Mouse (Mus musculus) regulatory T cell (primary cell): Measurements from ENCODE around the gene Gm27029.
"Not testable (repeated sequence)": the region's sequence is repeated elsewhere in the genome, so short reads cannot be mapped to it uniquely, and the experiment has no call there.

Experiments
- in situ Hi-C: fragments of 300-600 bp; cut with MboI, MseI; formaldehyde crosslinking; loops from one replicate; pipeline ENCODE4 v1.15.1; 2025; ENCODE audit warnings: high pct_unique_total_duplicates

Gene Gm27029

GRCm38 (mm10) chr11:101426165-101426564, 1.6 kb upstream of the Gm27029 start:
- in situ Hi-C loops, result no loop called here

- in situ Hi-C loops, result no loop called here
These were observed 573 bp upstream of the Gm27029 start, which contains the start of the genes Rundc1 and Ptges3l for GRCm38 (mm10) chr11:101424925-101425813. Rundc1 (plus strand) TSS chr11:101425085. Ptges3l (minus strand) TSS chr11:101425333.

- in situ Hi-C loops, result no loop called here
These were observed 4.4 kb downstream of the Gm27029 start for GRCm38 (mm10) chr11:101420148-101420547.

- in situ Hi-C loops, result loop anchor here (5.0 kb wide), 1 partner anchor 87 kb away; the partner anchor contains the start of gene Aoc3
These were observed 5.0 kb downstream of the Gm27029 start for GRCm38 (mm10) chr11:101419610-101420009.

- in situ Hi-C loops, result loop anchor here (5.0 kb wide), 1 partner anchor 87 kb away; the partner anchor contains the start of gene Aoc3
These were observed 5.6 kb downstream of the Gm27029 start for GRCm38 (mm10) chr11:101418991-101419390.

GRCm38 (mm10) chr11:101417101-101417855, 7.3 kb downstream of the Gm27029 start, which contains the start of gene Aarsd1:
Aarsd1 (minus strand) TSS chr11:101417615.
- in situ Hi-C loops, result loop anchor here (5.0 kb wide), 1 partner anchor 85 kb away; the partner anchor contains the start of gene Aoc3

GRCm38 (mm10) chr11:101416433-101417100, 8.0 kb downstream of the Gm27029 start:
- in situ Hi-C loops, result loop anchor here (5.0 kb wide), 1 partner anchor 84 kb away; the partner anchor contains the start of gene Aoc3

GRCm38 (mm10) chr11:101415306-101415705, 9.3 kb downstream of the Gm27029 start:
- in situ Hi-C loops, result loop anchor here (5.0 kb wide), 1 partner anchor 83 kb away; the partner anchor contains the start of gene Aoc3

- in situ Hi-C loops, result no loop called here
These were observed 29.5 kb downstream of the Gm27029 start for GRCm38 (mm10) chr11:101395110-101395509.

- in situ Hi-C loops, result no loop called here
These were observed 42.8 kb downstream of the Gm27029 start for GRCm38 (mm10) chr11:101381817-101382216.

GRCm38 (mm10) chr11:101378926-101379325, 45.7 kb downstream of the Gm27029 start:
- in situ Hi-C loops, result no loop called here

GRCm38 (mm10) chr11:101378196-101378595, 46.4 kb downstream of the Gm27029 start:
- in situ Hi-C loops, result not testable (repeated sequence)

GRCm38 (mm10) chr11:101374421-101374938, 50.1 kb downstream of the Gm27029 start:
- in situ Hi-C loops, result no loop called here

GRCm38 (mm10) chr11:101370141-101370540, 54.5 kb downstream of the Gm27029 start:
- in situ Hi-C loops, result no loop called here

GRCm38 (mm10) chr11:101367326-101367935, 57.2 kb downstream of the Gm27029 start, which contains the start of gene G6pc:
G6pc (plus strand) TSS chr11:101367561.
- in situ Hi-C loops, result no loop called here

- in situ Hi-C loops, result no loop called here
These were observed 60.1 kb downstream of the Gm27029 start for GRCm38 (mm10) chr11:101364531-101364931.

- in situ Hi-C loops, result no loop called here
These were observed 63.9 kb downstream of the Gm27029 start for GRCm38 (mm10) chr11:101360651-101361113.

GRCm38 (mm10) chr11:101359776-101360175, 64.8 kb downstream of the Gm27029 start:
- in situ Hi-C loops, result no loop called here

- in situ Hi-C loops, result no loop called here
These were observed 67.0 kb downstream of the Gm27029 start for GRCm38 (mm10) chr11:101357505-101358182.
